Mouse (Mus musculus): Measurements from ENCODE around the gene Wfdc10.

Wfdc10 gene

DNA sequence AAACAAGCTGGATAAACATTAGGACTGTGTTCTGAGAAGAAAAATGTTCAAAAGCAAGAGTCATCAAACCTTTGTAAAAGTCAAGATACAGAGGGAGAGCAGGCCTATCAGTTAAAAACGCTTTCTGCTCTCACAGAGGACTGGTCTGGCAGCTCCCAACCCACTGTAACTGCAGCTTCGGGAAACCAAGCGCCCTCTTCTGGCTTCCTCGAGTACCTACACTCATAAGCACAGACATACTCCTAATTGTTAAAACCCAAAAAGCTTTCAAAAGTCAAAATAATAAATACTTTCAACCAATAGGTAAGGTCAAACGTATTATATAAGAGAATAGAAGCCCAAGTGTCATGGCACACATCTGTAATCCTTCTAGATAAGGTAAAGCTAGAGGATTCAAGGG lies 48.4 kb downstream of the Wfdc10 start:
- DNase-seq, result no peak

DNA sequence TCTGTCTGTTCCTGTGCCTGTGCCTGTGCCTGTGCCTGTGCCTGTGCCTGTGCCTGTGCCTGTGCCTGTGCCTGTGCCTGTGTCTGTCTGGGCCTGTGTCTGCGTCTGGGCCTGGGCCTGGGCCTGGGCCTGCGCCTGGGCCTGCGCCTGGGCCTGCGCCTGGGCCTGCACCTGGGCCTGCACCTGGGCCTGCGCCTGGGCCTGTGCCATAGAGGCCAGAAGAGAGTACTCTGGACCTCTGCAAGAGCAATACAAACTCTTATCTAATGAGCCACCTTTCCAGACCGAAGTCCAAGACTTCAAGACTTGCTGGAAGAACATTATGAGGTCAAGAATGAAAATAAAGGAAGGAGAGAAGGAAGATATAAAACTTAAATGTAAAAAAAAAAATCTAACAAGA lies 49.5 kb downstream of the Wfdc10 start:
- DNase-seq, result no peak

DNA sequence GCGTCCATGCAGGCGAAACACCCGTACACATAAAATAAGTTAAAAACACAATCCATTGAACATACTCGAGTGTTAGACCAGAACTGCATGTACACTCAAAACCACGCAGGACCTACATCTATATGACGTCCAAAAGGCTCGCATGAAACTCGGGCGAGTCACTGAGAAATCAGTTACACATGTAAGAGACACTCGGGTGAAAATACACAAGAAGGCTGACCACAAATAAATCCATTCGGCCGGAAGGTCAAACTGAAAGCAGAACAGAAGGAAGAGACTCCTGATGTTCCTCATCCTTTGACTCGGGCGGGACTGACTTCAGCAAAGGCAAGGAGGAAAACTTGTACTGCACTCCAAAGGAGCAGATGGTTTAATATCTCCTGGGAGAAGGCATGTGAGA lies 50.1 kb downstream of the Wfdc10 start:
- no peak for DNase-seq

All from right cerebral cortex, adult 18-20 months (tissue).